Mouse (Mus musculus) megakaryocyte, embryonic 14.5 days (primary cell): ENCODE results near the gene Rere. TPM values are rescaled to one million over a fixed set of nuclear protein-coding genes. Genes with fewer than 3 reads are reported as not detected.
"Not testable (repeated sequence)": the region's sequence is repeated elsewhere in the genome, so short reads cannot be mapped to it uniquely, and the experiment has no call there.

Experiments
- H3K27me3 ChIP-seq: replicated peaks from 2 replicates; pipeline ENCODE3; 2012; ENCODE audit warnings: inconsistent platforms
- H3K36me3 ChIP-seq: replicated peaks from 2 replicates; pipeline ENCODE3; 2012; ENCODE audit warnings: low read length, inconsistent platforms, mixed read lengths
- H3K4me1 ChIP-seq: 2 replicates; pipeline ENCODE4 v1.6.1; 2012; ENCODE audit warnings: inconsistent platforms
- H3K4me3 ChIP-seq: replicated peaks from 2 replicates; pipeline ENCODE3; 2012; ENCODE audit warnings: moderate library complexity, mild to moderate bottlenecking, inconsistent platforms
- H3K9me3 ChIP-seq: 2 replicates; pipeline ENCODE4 v1.6.1; 2012; ENCODE audit warnings: inconsistent platforms
- FLI1 ChIP-seq: IDR thresholded peaks from 2 replicates; pipeline ENCODE4 v1.6.1; 2012; ENCODE audit warnings: low read length, inconsistent platforms, mixed read lengths
- GATA1 ChIP-seq: IDR thresholded peaks from 3 replicates; pipeline ENCODE4 v1.6.1; 2012; ENCODE audit warnings: mixed read lengths, low read length, inconsistent platforms, borderline replicate concordance
- polyA plus RNA-seq: library from polyadenylated mRNA; stranded (reverse); fragments of >175 nt; gene quantifications from 2 replicates; pipeline ENCODE4 v1.2.3, GENCODE M21; 2012; ENCODE audit warnings: low replicate concordance; ENCODE audit not compliant: insufficient read depth

Rere gene
- polyA plus RNA-seq, 1 experiment, result 39.0 TPM

GRCm38 (mm10) chr4:150552751-150553600 lies 271.5 kb downstream of the Rere start:
- peaks cover 33% of the 10 kb centered on the region for H3K27me3 ChIP-seq
- TF ChIP-seq GATA1, result no peak
- TF ChIP-seq FLI1, result no peak
- H3K4me3 ChIP-seq, result peak overlapping the region; percentile 21
- peaks cover 58% of the 10 kb centered on the region for H3K36me3 ChIP-seq
- H3K4me1 ChIP-seq, result peaks cover 80% of the 10 kb centered on the region
- H3K9me3 ChIP-seq, result peaks cover 3% of the 10 kb centered on the region; the same call in 1 of the 2 replicates

- Histone ChIP-seq H3K4me3 (no peak overlapping the region), H3K4me1 (peaks cover 84% of the 10 kb centered on the region), H3K9me3 (peaks cover 3% of the 10 kb centered on the region; the same call in 1 of the 2 replicates)
Observed at GRCm38 (mm10) chr4:150555783-150556182, 274.3 kb downstream of the Rere start.

GRCm38 (mm10) chr4:150556382-150557221 lies 275.2 kb downstream of the Rere start:
- no peak for TF ChIP-seq GATA1
- no peak for TF ChIP-seq FLI1
- H3K9me3 ChIP-seq, result peaks cover 3% of the 10 kb centered on the region; the same call in 1 of the 2 replicates
- H3K4me1 ChIP-seq, result peaks cover 78% of the 10 kb centered on the region
- peaks cover 19% of the 10 kb centered on the region for H3K27me3 ChIP-seq
- H3K4me3 ChIP-seq, result peak overlapping the region; percentile 81
- peaks cover 39% of the 10 kb centered on the region for H3K36me3 ChIP-seq

More at GRCm38 (mm10) chr4:150555783-150556182, 274.3 kb downstream of the Rere start:
- H3K36me3 ChIP-seq, result peaks cover 37% of the 10 kb centered on the region
- H3K27me3 ChIP-seq, result peaks cover 20% of the 10 kb centered on the region
- TF ChIP-seq GATA1, result no peak
- no peak for TF ChIP-seq FLI1

GRCm38 (mm10) chr4:150557289-150557688 lies 275.8 kb downstream of the Rere start:
- H3K9me3 ChIP-seq, H3K4me3 ChIP-seq: not testable (repeated sequence)
- H3K27me3 ChIP-seq, result peaks cover 17% of the 10 kb centered on the region
- peaks cover 71% of the 10 kb centered on the region for H3K4me1 ChIP-seq
- H3K36me3 ChIP-seq, result peaks cover 43% of the 10 kb centered on the region

- peaks cover 3% of the 10 kb centered on the region; the same call in 1 of the 2 replicates for H3K9me3 ChIP-seq
- H3K4me1 ChIP-seq, result peaks cover 68% of the 10 kb centered on the region
- H3K4me3 ChIP-seq, result no peak overlapping the region
- TF ChIP-seq GATA1 (no peak), FLI1 (no peak)
- H3K36me3 ChIP-seq, result peaks cover 49% of the 10 kb centered on the region
- H3K27me3 ChIP-seq, result peaks cover 17% of the 10 kb centered on the region
Observed at GRCm38 (mm10) chr4:150557976-150558375, 276.5 kb downstream of the Rere start.

- H3K36me3 ChIP-seq, result peaks cover 46% of the 10 kb centered on the region
- peaks cover 57% of the 10 kb centered on the region for H3K4me1 ChIP-seq
- TF ChIP-seq GATA1, result no peak
- no peak for TF ChIP-seq FLI1
- H3K4me3 ChIP-seq, result no peak overlapping the region
- peaks cover under 1% of the 10 kb centered on the region; the same call in 1 of the 2 replicates for H3K9me3 ChIP-seq
- peaks cover 17% of the 10 kb centered on the region for H3K27me3 ChIP-seq
Observed at GRCm38 (mm10) chr4:150559514-150559913, 278.1 kb downstream of the Rere start.

GRCm38 (mm10) chr4:150563281-150563680 lies 281.8 kb downstream of the Rere start:
- Histone ChIP-seq H3K36me3 (peaks cover 37% of the 10 kb centered on the region), H3K27me3 (peaks cover 29% of the 10 kb centered on the region), H3K4me1 (peaks cover 53% of the 10 kb centered on the region), H3K4me3 (no peak overlapping the region), H3K9me3 (no peaks in the 10 kb centered on the region)
- no peak for TF ChIP-seq FLI1
- no peak for TF ChIP-seq GATA1

- H3K36me3 ChIP-seq, result peaks cover 40% of the 10 kb centered on the region
- TF ChIP-seq GATA1 (no peak), FLI1 (no peak)
- peaks cover 55% of the 10 kb centered on the region for H3K4me1 ChIP-seq
- peaks cover 49% of the 10 kb centered on the region for H3K27me3 ChIP-seq
- no peaks in the 10 kb centered on the region for H3K9me3 ChIP-seq
- H3K4me3 ChIP-seq, result peak overlapping the region; percentile 51
Observed at GRCm38 (mm10) chr4:150566193-150566592, 284.7 kb downstream of the Rere start.

GRCm38 (mm10) chr4:150568318-150569134 lies 287.1 kb downstream of the Rere start:
- no peaks in the 10 kb centered on the region for H3K9me3 ChIP-seq
- TF ChIP-seq GATA1 (no peak), FLI1 (no peak)
- H3K4me1 ChIP-seq, result peaks cover 55% of the 10 kb centered on the region
- H3K36me3 ChIP-seq, result peaks cover 30% of the 10 kb centered on the region
- H3K27me3 ChIP-seq, result peaks cover 44% of the 10 kb centered on the region
- peak overlapping the region; percentile 93 for H3K4me3 ChIP-seq
